ENCODE assay signal across 8 mouse cellular contexts in genomic region chr13:97548527-97548977, GRCm38 (mm10).
DNase-seq lines count a peak whose midpoint lies in the region; ATAC-seq and TF ChIP-seq lines count a peak whose summit lies in the region.

No protein-coding gene starts in this region.

- no peak for TF ChIP-seq CTCF in heart, postnatal 0 days (IDR thresholded peaks at IDR 0.05; ENCODE audit: low read depth)

- no peak overlapping the region for H3K9ac ChIP-seq in hindbrain, embryonic 13.5 days
- no peak overlapping the region for H3K9ac ChIP-seq in hindbrain, embryonic 11.5 days (ENCODE audit: low read depth, low read length)
- H3K9ac ChIP-seq in embryonic facial prominence, embryonic 12.5 days = no peak overlapping the region
- no peak overlapping the region for H3K9ac ChIP-seq in heart, postnatal 0 days (replicated peaks; ENCODE audit: low read depth, low read length)

- 51% methylated on average over 9 of the region's 9 CpGs for WGBS in hindbrain, embryonic 13.5 days
- WGBS in hindbrain, embryonic 11.5 days = 48% methylated on average over 9 of the region's 9 CpGs
- 13% methylated on average over 9 of the region's 9 CpGs for WGBS in embryonic facial prominence, embryonic 12.5 days
- 10% methylated on average over 9 of the region's 9 CpGs for WGBS in heart, postnatal 0 days

- no peaks in the 10 kb centered on the region for H3K36me3 ChIP-seq in hindbrain, embryonic 13.5 days
- H3K36me3 ChIP-seq in hindbrain, embryonic 11.5 days (ENCODE audit: control insufficient read depth, insufficient read depth, low read length) = no peaks in the 10 kb centered on the region
- no peaks in the 10 kb centered on the region for H3K36me3 ChIP-seq in embryonic facial prominence, embryonic 12.5 days
- H3K36me3 ChIP-seq in heart, postnatal 0 days (replicated peaks; ENCODE audit: control insufficient read depth, insufficient read depth, low read length) = no peaks in the 10 kb centered on the region

- no peak for DNase-seq in hindbrain, embryonic 11.5 days (ENCODE audit: low spot score)
- peak; percentile 67 for DNase-seq in heart, postnatal 0 days (ENCODE audit: low spot score)
- DNase-seq in kidney, postnatal 36 days = peak; percentile 72 to 74
- peak; percentile 43 for DNase-seq in thymus, postnatal 0 days (ENCODE audit: low spot score)
- no peak for DNase-seq in layer of hippocampus, adult 9-10 months (ENCODE audit: low spot score)

- H3K27ac ChIP-seq in hindbrain, embryonic 13.5 days = peak overlapping the region; percentile 58; the same call in 1 of the 2 replicates
- H3K27ac ChIP-seq in hindbrain, embryonic 11.5 days (ENCODE audit: low read depth, low read length) = no peak overlapping the region
- H3K27ac ChIP-seq in embryonic facial prominence, embryonic 12.5 days = peak overlapping the region; percentile 74
- H3K27ac ChIP-seq in heart, postnatal 0 days (ENCODE audit: low read depth) = peak overlapping the region; percentile 78

- peaks cover 22% of the 10 kb centered on the region for H3K4me1 ChIP-seq in hindbrain, embryonic 13.5 days (replicated peaks)
- H3K4me1 ChIP-seq in hindbrain, embryonic 11.5 days (replicated peaks; ENCODE audit: control insufficient read depth, insufficient read depth, low read length) = no peaks in the 10 kb centered on the region
- peaks cover 16% of the 10 kb centered on the region for H3K4me1 ChIP-seq in embryonic facial prominence, embryonic 12.5 days
- peaks cover 17% of the 10 kb centered on the region for H3K4me1 ChIP-seq in heart, postnatal 0 days (ENCODE audit: control insufficient read depth, insufficient read depth)

- no peaks in the 10 kb centered on the region for H3K27me3 ChIP-seq in hindbrain, embryonic 13.5 days
- no peaks in the 10 kb centered on the region for H3K27me3 ChIP-seq in hindbrain, embryonic 11.5 days (ENCODE audit: control insufficient read depth, insufficient read depth, low read length)
- H3K27me3 ChIP-seq in embryonic facial prominence, embryonic 12.5 days = no peaks in the 10 kb centered on the region
- H3K27me3 ChIP-seq in heart, postnatal 0 days (ENCODE audit: control insufficient read depth, insufficient read depth, low read length) = no peaks in the 10 kb centered on the region

- H3K4me3 ChIP-seq in hindbrain, embryonic 13.5 days = no peak overlapping the region
- no peak overlapping the region for H3K4me3 ChIP-seq in hindbrain, embryonic 11.5 days (ENCODE audit: low read depth, low read length)
- H3K4me3 ChIP-seq in embryonic facial prominence, embryonic 12.5 days = no peak overlapping the region
- no peak overlapping the region for H3K4me3 ChIP-seq in heart, postnatal 0 days (ENCODE audit: low read depth, low read length)

- TF ChIP-seq EP300 in heart, postnatal 0 days (IDR thresholded peaks at IDR 0.05; ENCODE audit: low read depth) = no peak

- H3K4me2 ChIP-seq in hindbrain, embryonic 13.5 days = no peak overlapping the region
- no peak overlapping the region for H3K4me2 ChIP-seq in hindbrain, embryonic 11.5 days (replicated peaks; ENCODE audit: low read depth, low read length)
- no peak overlapping the region for H3K4me2 ChIP-seq in embryonic facial prominence, embryonic 12.5 days (replicated peaks)
- H3K4me2 ChIP-seq in heart, postnatal 0 days (ENCODE audit: low read depth, low read length) = no peak overlapping the region

- ATAC-seq in hindbrain, embryonic 13.5 days (ENCODE audit: low FRiP score) = no peak
- no peak for ATAC-seq in hindbrain, embryonic 11.5 days (ENCODE audit: low FRiP score)
- no peak for ATAC-seq in embryonic facial prominence, embryonic 12.5 days (ENCODE audit: insufficient number of reproducible peaks, insufficient read depth, low FRiP score, low TSS enrichment)
- ATAC-seq in heart, postnatal 0 days (ENCODE audit: insufficient read depth, low read depth) = peak; percentile 62; the same call in 1 of the 2 replicates
- peak; percentile 59 for ATAC-seq in megakaryocyte, adult 5-6 weeks (ENCODE audit: poor library complexity, severe bottlenecking)

- H3K9me3 ChIP-seq in hindbrain, embryonic 13.5 days = peaks cover 5% of the 10 kb centered on the region
- H3K9me3 ChIP-seq in hindbrain, embryonic 11.5 days (ENCODE audit: control insufficient read depth, low read length) = no peaks in the 10 kb centered on the region
- H3K9me3 ChIP-seq in embryonic facial prominence, embryonic 12.5 days = no peaks in the 10 kb centered on the region
- no peaks in the 10 kb centered on the region for H3K9me3 ChIP-seq in heart, postnatal 0 days (replicated peaks; ENCODE audit: control insufficient read depth, low read length)

Comparison
In these comparisons a context has a peak if more than half of its experiments do, and no peak if none do; other contexts are left out.
1. ATAC-seq: peak in heart, postnatal 0 days (single experiment) and megakaryocyte, adult 5-6 weeks (single experiment); none in hindbrain, embryonic 13.5 days (single experiment), hindbrain, embryonic 11.5 days (single experiment) and embryonic facial prominence, embryonic 12.5 days (single experiment).
2. DNase-seq: peak in heart, postnatal 0 days (single experiment), kidney, postnatal 36 days (2 of 2) and thymus, postnatal 0 days (single experiment); none in hindbrain, embryonic 11.5 days (single experiment) and layer of hippocampus, adult 9-10 months (single experiment).